20 mouse cellular contexts compared by ENCODE assay signal in the genomic region with DNA sequence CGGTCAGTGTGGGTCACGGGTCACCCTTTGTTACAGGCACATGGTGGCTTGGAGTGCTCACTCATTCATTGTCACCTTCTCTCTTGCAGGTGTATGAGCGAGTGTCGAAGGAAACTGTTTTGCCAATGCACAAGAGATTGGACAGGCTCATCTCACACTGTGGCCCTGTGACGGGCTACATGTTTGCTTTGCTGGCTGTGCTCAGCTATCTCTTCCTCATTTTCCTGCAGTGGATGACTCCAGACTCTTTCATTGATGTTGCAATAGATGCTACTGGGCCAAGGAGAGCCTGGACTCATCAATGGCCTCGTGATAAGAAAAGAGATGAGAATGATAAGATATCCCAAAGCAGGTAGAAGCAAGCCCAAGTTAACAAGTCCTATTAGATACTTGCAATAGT. TPM values are rescaled to one million over a fixed set of nuclear protein-coding genes. Genes with fewer than 3 reads are reported as not detected.
"Had no signal": no experiment of that assay in that cellular context is flagged by ENCODE, and none has a peak within 500 bp of the region (broad histone marks: within the 10 kb centered on the region; RNA-seq: fewer than 3 reads in every experiment).

No protein-coding gene starts in this region.

- H3K9me3 ChIP-seq: limb, embryonic 13.5 days; liver, embryonic 13.5 days; megakaryocyte, embryonic 14.5 days; midbrain, embryonic 15.5 days; neural tube, embryonic 12.5 days; stomach, embryonic 15.5 days had no signal

- H3K4me1 ChIP-seq: limb, embryonic 13.5 days; midbrain, embryonic 15.5 days; neural tube, embryonic 12.5 days; stomach, embryonic 15.5 days had no signal

- H3K9ac ChIP-seq: limb, embryonic 13.5 days; liver, embryonic 13.5 days; midbrain, embryonic 15.5 days; neural tube, embryonic 12.5 days; stomach, embryonic 15.5 days had no signal

- H3K4me3 ChIP-seq: layer of hippocampus, adult 2 months; limb, embryonic 13.5 days; liver, embryonic 13.5 days; midbrain, embryonic 15.5 days; neural tube, embryonic 12.5 days; stomach, embryonic 15.5 days had no signal

- H3K36me3 ChIP-seq: midbrain, embryonic 15.5 days; stomach, embryonic 15.5 days had no signal

- H3K4me2 ChIP-seq: limb, embryonic 13.5 days; liver, embryonic 13.5 days; midbrain, embryonic 11.5 days; midbrain, embryonic 15.5 days; neural tube, embryonic 12.5 days; stomach, embryonic 15.5 days had no signal

- DNase-seq: kidney, postnatal 10 days; kidney, postnatal 4 days; left cerebral cortex, postnatal 4 days; liver, embryonic 13.5 days; lung, adult 18-20 months; lung, postnatal 36 days; right cerebral cortex, postnatal 4 days; thymus, adult 2 months; thymus, postnatal 25 days had no signal

- ATAC-seq: midbrain, embryonic 15.5 days had no signal

- H3K27me3 ChIP-seq: limb, embryonic 13.5 days; liver, embryonic 13.5 days; midbrain, embryonic 15.5 days; neural tube, embryonic 12.5 days; stomach, embryonic 15.5 days had no signal

- H3K27ac ChIP-seq: layer of hippocampus, adult 2 months; limb, embryonic 13.5 days; liver, embryonic 13.5 days; midbrain, embryonic 15.5 days; neural tube, embryonic 12.5 days; stomach, embryonic 15.5 days had no signal

RNA-seq across cellular contexts. Expression of a gene that starts 5.3 kb away (rescaled TPM):
- total RNA-seq: monocyte, adult 5-6 weeks had no signal
- polyA plus RNA-seq: kidney, embryonic 14.5 days; limb, embryonic 13.5 days; midbrain, embryonic 11.5 days; midbrain, embryonic 15.5 days; neural tube, embryonic 12.5 days; spleen, adult 2 months; stomach, embryonic 15.5 days had no signal

RNA-seq across cellular contexts. Expression of a gene that starts 58.4 kb away (rescaled TPM):
- total RNA-seq: monocyte, adult 5-6 weeks; neutrophil, adult 5-6 weeks had no signal
